Mouse (Mus musculus): ENCODE results near the gene Wdr19.

Wdr19 gene

GRCm38 (mm10) chr5:65199346-65200128, at the start of gene Wdr19:
Gene Wdr19 (plus strand): TSS chr5:65199696.
- peak; percentile 96 to 98 for DNase-seq

GRCm38 (mm10) chr5:65149706-65150105, 49.8 kb upstream of the Wdr19 start:
- no peak for DNase-seq

GRCm38 (mm10) chr5:65150376-65150955, 49.0 kb upstream of the Wdr19 start:
- no peak for DNase-seq

- DNase-seq = no peak
Measured at GRCm38 (mm10) chr5:65151276-65151675, 48.2 kb upstream of the Wdr19 start.

GRCm38 (mm10) chr5:65151767-65152166, 47.7 kb upstream of the Wdr19 start:
- DNase-seq = no peak

GRCm38 (mm10) chr5:65154287-65154686, 45.2 kb upstream of the Wdr19 start:
- no peak for DNase-seq

- DNase-seq = peak; percentile 55 to 61
Measured at GRCm38 (mm10) chr5:65156853-65157252, 42.6 kb upstream of the Wdr19 start.

GRCm38 (mm10) chr5:65157412-65158381, 41.8 kb upstream of the Wdr19 start:
- no peak for DNase-seq

- DNase-seq = no peak
Measured at GRCm38 (mm10) chr5:65158696-65159305, 40.7 kb upstream of the Wdr19 start.

GRCm38 (mm10) chr5:65163001-65163400, 36.5 kb upstream of the Wdr19 start:
- no peak for DNase-seq

GRCm38 (mm10) chr5:65163489-65164092, 35.9 kb upstream of the Wdr19 start:
- no peak for DNase-seq

- peak; percentile 26 to 34 for DNase-seq
Measured at GRCm38 (mm10) chr5:65170206-65170605, 29.3 kb upstream of the Wdr19 start.

GRCm38 (mm10) chr5:65175035-65175917, 24.2 kb upstream of the Wdr19 start:
- no peak for DNase-seq

- no peak for DNase-seq
Measured at GRCm38 (mm10) chr5:65175918-65176484, 23.5 kb upstream of the Wdr19 start.

- no peak for DNase-seq
Measured at GRCm38 (mm10) chr5:65177026-65177514, 22.4 kb upstream of the Wdr19 start.

GRCm38 (mm10) chr5:65178477-65178876, 21.0 kb upstream of the Wdr19 start:
- no peak for DNase-seq

GRCm38 (mm10) chr5:65181160-65181793, 18.2 kb upstream of the Wdr19 start:
- DNase-seq = no peak

- no peak for DNase-seq
Measured at GRCm38 (mm10) chr5:65181794-65182169, 17.7 kb upstream of the Wdr19 start.

- DNase-seq = no peak
Measured at GRCm38 (mm10) chr5:65182268-65182667, 17.2 kb upstream of the Wdr19 start.

GRCm38 (mm10) chr5:65191601-65192000, 7.9 kb upstream of the Wdr19 start:
- no peak for DNase-seq

Measured in B cell, adult 2 months (primary cell).